Mouse (Mus musculus) adrenal gland, postnatal 4 days (tissue): ENCODE results near the gene Ccdc175. TPM values are rescaled to one million over a fixed set of nuclear protein-coding genes. Genes with fewer than 3 reads are reported as not detected.

Source experiments
- microRNA-seq: library from miRNA; unstranded; fragments of <30 nt; microRNA quantifications from one replicate; pipeline ENCODE4 v1.2.0, GENCODE M21; 2021
- total RNA-seq, 2 experiments: library from RNA; stranded (reverse); gene quantifications; 2 replicates each; pipeline ENCODE4 v1.2.3; 2021

Gene Ccdc175
- total RNA-seq, 2 experiments from 2014 or later, result not detected

Small RNAs within 50 kb of the gene (microRNA-seq; reads per million reads assigned to microRNA genes)
- gene Gm24466, result not detected

Other genes with a start within 250 kb of the Ccdc175 start
- 1 to 10 TPM; 3.2 to 3.3 TPM for gene Gpr135, start 113.9 kb downstream of the Ccdc175 start, total RNA-seq
- 10 to 100 TPM; 25.4 to 26.5 TPM for gene L3hypdh, start 99.6 kb downstream of the Ccdc175 start, total RNA-seq
- gene Jkamp, start 99.4 kb downstream of the Ccdc175 start, total RNA-seq, result 10 to 100 TPM; 50.8 to 51.3 TPM
- gene Rtn1, start 224.0 kb upstream of the Ccdc175 start, total RNA-seq, result 10 to 100 TPM; 66.3 to 86.5 TPM